Mouse (Mus musculus): ENCODE measurements around the gene Tas1r1.

DNA sequence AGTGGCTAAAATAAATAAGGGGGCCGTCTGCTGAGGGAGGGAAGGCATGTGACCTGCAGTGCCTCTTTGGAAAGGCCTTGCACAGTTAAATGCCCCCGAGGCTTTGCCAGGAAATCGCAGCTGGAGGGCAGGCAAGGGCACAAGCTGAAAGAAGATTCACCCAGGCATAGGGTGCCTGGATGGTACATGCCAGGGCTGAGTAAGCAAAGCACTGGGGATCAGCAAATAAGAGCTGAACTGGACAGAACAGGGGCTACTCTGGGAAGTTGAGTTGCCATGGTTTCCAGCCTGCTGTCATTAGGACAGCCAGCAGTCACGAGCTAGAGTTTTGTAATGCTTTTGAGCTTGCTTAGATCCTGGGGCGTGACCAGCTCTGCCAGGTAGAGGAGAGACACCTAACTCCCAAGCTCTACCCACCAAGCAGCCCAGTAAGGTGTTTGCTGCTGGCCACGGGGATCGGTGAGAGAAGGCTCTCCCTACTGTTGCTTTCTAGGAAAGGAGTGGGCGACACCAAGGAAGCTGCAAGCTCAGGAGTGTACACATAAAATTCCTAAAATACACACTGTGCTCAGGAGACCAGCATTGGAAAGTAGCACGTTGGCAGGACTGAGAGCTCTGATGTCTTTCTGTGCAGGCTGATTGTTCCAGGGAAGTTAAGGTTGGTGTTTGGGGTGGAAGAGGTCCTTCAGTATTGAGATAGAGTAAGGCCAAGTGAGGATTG, 24.2 kb upstream of the Tas1r1 start:
- TF ChIP-seq CTCF (conservative IDR thresholded peaks at IDR 0.05; ENCODE audit: low read length) (no peak), NANOG (IDR thresholded peaks at IDR 0.05; ENCODE audit: borderline replicate concordance, low read length) (no peak), POU5F1 (IDR thresholded peaks at IDR 0.05; ENCODE audit: borderline replicate concordance, low read length) (no peak)

All from E14TG2a.4 (cell line).